Comparison of ENCODE assay signal across 20 mouse cellular contexts in the genomic region with DNA sequence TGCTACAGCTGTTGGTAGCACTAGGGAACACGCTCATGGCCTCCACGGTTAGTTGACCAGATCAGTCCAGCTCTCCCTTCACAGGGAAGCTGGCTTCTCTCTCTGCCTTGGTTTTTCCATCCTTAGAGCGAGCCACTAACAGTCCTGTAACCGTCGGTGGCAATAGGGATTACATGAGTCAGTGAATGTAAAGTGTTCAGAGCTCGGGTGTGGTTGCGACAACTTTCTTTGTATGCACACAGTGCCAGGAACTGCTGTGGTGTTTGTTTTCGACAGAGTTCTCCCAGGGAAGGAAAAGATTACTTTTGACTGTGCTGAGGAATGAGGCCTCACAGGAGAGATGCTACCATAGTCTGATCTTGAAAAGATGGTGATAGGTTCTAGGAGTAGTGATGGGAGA. TPM values are rescaled to one million over a fixed set of nuclear protein-coding genes. Genes with fewer than 3 reads are reported as not detected.
"Had no signal": no experiment of that assay in that cellular context is flagged by ENCODE, and none has a peak within 500 bp of the region (broad histone marks: within the 10 kb centered on the region; RNA-seq: fewer than 3 reads in every experiment).

No protein-coding gene starts in this region.

- H3K27ac ChIP-seq: limb, embryonic 13.5 days; liver, embryonic 15.5 days; macrophage; midbrain, embryonic 12.5 days; neural tube, embryonic 15.5 days had no signal

- ATAC-seq: inflammation-experienced regulatory T-cells, adult 6 months; intestine, postnatal 0 days had no signal

- H3K27me3 ChIP-seq: neural tube, embryonic 15.5 days had no signal

- H3K9ac ChIP-seq: limb, embryonic 13.5 days; liver, embryonic 15.5 days; midbrain, embryonic 12.5 days; neural tube, embryonic 15.5 days had no signal

- DNase-seq: kidney, adult 9 months; kidney, postnatal 25 days; lung, adult 2 months; lung, postnatal 10 days; right cerebral cortex, adult 18-20 months; right cerebral cortex, postnatal 25 days; thymus, postnatal 25 days had no signal

- H3K9me3 ChIP-seq: limb, embryonic 13.5 days; liver, embryonic 15.5 days; midbrain, embryonic 12.5 days; neural tube, embryonic 15.5 days had no signal

- H3K36me3 ChIP-seq: limb, embryonic 13.5 days; liver, embryonic 15.5 days; midbrain, embryonic 12.5 days; neural tube, embryonic 15.5 days had no signal

- H3K4me3 ChIP-seq: limb, embryonic 13.5 days; liver, embryonic 15.5 days; megakaryocyte, embryonic 14.5 days; midbrain, embryonic 12.5 days; myocyte; neural tube, embryonic 15.5 days had no signal

- H3K4me2 ChIP-seq: limb, embryonic 13.5 days; liver, embryonic 11.5 days; liver, embryonic 15.5 days; midbrain, embryonic 12.5 days; neural tube, embryonic 15.5 days had no signal

RNA-seq across cellular contexts. Expression of a gene that starts 29.5 kb away (rescaled TPM):
- total RNA-seq: midbrain, postnatal 0 days had no signal
- polyA plus RNA-seq: inflammation-experienced regulatory T-cells, adult 6 months; intestine, postnatal 0 days; limb, embryonic 13.5 days; liver, embryonic 11.5 days; liver, embryonic 15.5 days; lung, adult 2 months; macrophage; midbrain, embryonic 12.5 days; neural tube, embryonic 11.5 days; neural tube, embryonic 15.5 days; urinary bladder, adult 2 months had no signal
